Mouse (Mus musculus) monocyte, adult 5-6 weeks (primary cell): Measurements from ENCODE around the gene Zfp36l1. TPM values are rescaled to one million over a fixed set of nuclear protein-coding genes. Genes with fewer than 3 reads are reported as not detected.

Source experiments
- ATAC-seq: fragments of 153-309, 156-312 bp; replicated peaks from 2 replicates; pipeline ENCODE4 v1.8.0; 2017; ENCODE audit warnings: mild to moderate bottlenecking; ENCODE audit not compliant: low TSS enrichment, insufficient number of reproducible peaks, severe bottlenecking, poor library complexity, low FRiP score
- total RNA-seq: library from RNA; stranded (forward); fragments of 200-1000, 200-491, 200-594 nt; gene quantifications from 3 replicates; pipeline ENCODE4 v1.2.3, GENCODE M21; 2017

Gene Zfp36l1
- 42.9 to 74.7 TPM (median 44.7 TPM) in 3 replicates for total RNA-seq

GRCm38 (mm10) chr12:80112852-80113551 lies at the start of gene Zfp36l1:
Zfp36l1 (minus strand) TSS chr12:80113013.
- peak; percentile 51 for ATAC-seq

- ATAC-seq = no peak
These were observed 49.6 kb upstream of the Zfp36l1 start for GRCm38 (mm10) chr12:80162448-80162847.

- no peak for ATAC-seq
These were observed 44.9 kb upstream of the Zfp36l1 start for GRCm38 (mm10) chr12:80157675-80158074.

GRCm38 (mm10) chr12:80153687-80154326 lies 41.0 kb upstream of the Zfp36l1 start:
- ATAC-seq = peak; percentile 22; the same call in 1 of the 2 replicates

DNA sequence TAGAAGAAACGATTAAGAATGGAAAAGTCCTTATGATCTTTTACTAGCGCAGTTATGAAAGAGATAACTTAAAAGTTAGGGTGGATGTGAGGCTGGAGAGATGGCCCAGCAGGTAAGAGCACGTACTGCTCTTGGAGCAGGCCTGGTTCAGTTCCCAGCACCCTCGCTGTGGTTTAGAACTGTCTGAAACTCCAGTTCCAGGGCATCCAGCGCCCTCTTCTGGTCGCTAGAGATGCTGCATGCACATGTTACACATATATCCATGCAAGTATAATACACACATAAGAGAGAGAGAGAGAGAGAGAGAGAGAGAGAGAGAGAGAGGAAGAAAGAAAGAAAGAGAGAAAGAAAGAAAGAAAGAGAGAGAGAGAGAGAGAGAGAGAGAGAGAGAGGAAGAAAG lies 40.3 kb upstream of the Zfp36l1 start:
- ATAC-seq = no peak

DNA sequence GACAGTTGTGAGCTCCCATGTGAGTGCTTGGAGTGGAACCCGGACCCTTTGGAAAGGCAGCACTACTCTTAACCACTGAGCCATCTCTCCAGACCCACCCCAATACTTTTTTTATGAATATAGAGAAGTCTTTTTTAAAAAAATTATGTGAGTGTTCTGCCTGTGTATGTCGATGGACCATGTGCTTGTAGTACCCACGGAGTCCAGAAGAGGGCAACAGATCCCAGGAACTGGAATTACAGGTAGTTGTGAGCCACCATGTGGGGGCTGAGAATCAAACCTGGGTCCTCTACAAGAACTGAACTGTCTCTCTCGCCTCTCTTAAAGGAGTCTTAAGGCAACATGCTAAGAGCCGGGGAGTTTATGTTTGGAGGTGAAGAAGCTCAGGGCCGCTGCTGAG lies 39.0 kb upstream of the Zfp36l1 start:
- ATAC-seq = no peak

- ATAC-seq = no peak
These were observed 37.8 kb upstream of the Zfp36l1 start for GRCm38 (mm10) chr12:80150624-80151023.

GRCm38 (mm10) chr12:80147563-80148214 lies 34.9 kb upstream of the Zfp36l1 start:
- no peak for ATAC-seq

DNA sequence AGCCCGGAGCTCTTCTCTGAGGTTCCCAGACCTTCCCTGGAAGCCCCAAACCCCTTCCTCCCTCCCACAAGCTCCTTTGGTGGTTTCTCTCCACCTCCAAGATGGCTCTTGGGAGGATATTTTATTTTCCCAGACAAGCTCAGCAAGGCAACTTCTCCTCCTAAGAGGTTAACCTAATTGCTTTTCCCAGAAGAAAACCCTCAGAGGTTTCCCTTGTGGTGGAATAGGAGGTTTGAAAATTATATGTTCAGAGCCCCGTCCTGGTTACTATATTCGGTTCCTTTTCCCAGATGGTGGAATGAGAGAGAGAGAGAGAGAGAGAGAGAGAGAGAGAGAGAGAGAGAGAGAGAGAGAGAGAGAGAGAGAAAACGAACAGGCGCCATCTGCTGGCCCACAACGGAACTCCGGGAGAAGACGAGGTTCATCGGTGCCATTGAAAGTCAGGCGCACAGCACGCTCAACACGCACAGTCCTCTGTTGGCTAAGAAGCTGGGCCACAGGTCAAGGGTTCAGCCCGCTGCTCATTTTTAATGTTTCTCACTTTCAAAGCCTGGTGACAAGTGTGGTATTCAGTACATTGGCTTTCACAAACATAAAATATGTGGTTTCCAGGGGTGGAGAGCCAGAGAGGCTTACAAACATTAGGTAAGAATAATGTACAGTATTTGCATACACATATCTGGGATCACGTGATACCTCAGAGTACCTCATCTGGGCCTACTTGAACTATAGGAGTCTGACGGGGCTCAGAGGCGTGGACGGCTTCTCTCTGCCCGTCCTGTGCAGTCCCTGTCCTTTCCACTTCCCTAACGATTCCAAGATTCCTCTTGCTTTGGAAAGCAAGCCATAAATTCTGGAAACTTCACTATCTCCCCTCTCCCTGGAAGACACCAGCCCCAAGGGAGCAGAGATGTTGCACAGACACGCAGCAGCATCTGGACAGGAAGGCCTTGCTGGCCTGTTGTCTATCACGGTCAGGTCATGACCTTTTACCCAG lies 33.7 kb upstream of the Zfp36l1 start:
- ATAC-seq = peak; percentile 59; the same call in 1 of the 2 replicates

DNA sequence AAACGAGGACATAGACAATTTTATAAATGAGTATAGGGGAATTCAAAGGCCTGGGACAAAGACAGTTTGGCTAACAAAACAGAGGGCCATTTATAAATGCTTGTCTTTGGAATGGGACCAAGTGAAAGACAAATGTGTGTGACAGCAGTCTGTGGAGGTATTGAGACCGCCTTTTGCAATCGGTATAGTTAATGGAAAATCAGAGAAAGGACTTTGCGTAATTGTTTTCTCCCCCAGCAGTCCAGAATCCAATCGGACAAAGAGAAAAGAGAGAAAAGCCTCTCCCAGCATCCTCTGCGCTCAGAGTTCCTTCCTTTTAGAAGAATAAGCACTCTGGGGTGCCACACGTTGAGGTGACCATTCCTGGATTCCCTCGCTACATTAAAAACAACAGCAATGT lies 32.6 kb upstream of the Zfp36l1 start:
- no peak for ATAC-seq

DNA sequence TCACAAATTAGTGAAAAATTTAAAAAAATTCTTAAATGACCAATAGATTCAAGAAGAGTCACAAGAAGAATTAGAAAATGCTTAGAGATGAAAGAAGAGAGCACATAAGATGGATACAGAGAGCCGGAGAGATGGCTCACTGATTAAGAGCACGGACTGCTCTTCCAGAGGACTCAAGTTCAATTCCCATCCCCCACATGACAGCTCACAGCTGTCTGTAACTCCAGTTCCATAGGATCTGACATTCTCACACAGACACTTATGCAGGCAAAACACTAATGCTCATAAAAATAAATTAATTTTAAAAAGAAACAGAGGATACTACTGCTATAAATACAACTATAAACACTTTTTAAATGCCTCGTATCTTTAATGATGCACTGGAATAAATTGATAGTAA lies 32.0 kb upstream of the Zfp36l1 start:
- ATAC-seq = no peak

DNA sequence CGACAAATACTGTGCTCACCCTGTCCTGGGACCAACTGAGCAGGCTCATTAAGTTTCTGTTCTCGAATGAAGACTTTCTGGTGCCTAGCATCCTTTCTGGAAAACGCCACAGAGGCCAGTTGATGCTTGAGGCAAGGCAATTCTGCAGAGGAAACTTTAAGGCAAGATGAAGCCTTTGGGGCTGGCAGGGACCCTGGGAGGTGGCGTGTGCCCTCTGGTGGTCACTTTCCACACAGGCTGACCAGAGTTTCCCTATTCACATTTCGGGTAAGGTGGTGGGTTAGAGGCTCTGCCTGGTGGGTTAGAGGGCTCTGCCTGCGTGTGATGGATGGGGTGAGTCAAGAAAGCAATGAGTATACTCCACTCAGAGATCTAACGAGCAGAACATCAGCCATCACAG lies 28.7 kb upstream of the Zfp36l1 start:
- peak; percentile 57 for ATAC-seq

DNA sequence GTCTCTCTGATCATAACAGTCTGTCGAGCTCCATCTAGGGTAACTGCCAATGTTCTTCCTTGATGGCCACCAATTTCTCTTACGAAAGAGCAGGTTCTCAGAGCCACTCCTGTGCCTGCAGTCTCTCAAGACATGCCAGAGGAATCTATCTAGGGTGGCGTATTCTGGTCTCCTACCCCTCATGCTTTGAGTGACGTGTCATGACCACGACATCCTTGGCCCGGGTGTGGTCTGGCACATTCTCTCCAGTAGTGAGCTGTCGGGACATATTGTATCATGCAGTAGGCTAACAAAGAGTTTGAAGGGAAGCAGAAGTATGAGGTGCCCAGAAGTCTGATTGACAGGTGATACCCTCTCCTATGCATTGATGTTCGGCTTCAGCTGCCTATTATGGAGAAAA lies 28.2 kb upstream of the Zfp36l1 start:
- ATAC-seq = no peak

- ATAC-seq = no peak
These were observed 24.9 kb upstream of the Zfp36l1 start for GRCm38 (mm10) chr12:80137744-80138143.

GRCm38 (mm10) chr12:80137246-80137645 lies 24.4 kb upstream of the Zfp36l1 start:
- ATAC-seq = no peak

DNA sequence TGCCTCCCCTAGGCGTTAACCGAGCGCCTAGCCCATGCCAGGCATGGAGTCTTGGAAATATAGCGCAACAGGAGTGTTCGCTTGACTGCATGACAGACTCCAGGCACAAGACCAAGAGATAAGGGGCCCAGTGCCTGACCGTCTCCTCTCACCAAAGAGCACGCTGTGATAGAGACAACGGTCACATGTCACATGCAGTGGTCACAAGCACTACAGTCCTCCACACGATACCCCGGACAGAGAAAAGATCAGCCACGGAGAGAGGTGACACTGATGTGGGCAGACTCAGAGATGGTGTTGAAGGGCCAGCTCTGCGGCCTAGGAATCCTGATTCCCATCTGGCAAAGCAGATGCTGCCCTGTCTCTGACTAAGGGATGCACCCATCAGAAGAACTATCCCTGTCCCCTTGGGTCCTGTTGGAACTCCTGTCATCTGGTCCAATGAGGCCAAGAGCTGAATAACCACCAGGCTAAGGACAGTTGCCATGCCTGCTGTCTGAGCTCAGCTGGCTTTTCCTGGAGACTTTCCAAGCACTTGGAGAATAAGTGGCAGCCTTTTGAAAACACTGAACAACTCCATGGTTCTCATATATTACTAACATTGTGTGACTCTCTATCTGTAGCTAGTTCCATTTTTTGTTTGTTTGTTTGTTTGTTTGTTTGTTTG lies 23.6 kb upstream of the Zfp36l1 start:
- ATAC-seq = no peak

DNA sequence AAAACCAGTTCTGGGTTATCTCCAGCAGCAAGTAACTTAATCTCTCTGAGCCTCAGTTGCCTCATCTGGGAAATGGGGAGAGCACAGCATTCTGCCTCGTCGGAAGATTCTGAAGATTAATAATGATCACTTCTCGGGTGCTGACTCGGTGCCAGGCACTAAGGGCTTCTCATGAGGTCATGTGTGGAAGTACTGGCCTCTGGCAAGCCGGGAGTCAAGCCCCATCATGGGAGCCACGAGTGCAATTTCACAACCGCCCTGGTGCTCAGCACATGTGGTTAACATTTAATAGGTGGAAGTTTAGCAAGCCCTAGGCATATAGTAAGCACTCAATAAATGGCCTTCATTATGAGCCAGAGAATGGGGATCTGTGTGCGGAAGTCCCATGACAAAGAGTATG lies 22.4 kb upstream of the Zfp36l1 start:
- no peak for ATAC-seq

DNA sequence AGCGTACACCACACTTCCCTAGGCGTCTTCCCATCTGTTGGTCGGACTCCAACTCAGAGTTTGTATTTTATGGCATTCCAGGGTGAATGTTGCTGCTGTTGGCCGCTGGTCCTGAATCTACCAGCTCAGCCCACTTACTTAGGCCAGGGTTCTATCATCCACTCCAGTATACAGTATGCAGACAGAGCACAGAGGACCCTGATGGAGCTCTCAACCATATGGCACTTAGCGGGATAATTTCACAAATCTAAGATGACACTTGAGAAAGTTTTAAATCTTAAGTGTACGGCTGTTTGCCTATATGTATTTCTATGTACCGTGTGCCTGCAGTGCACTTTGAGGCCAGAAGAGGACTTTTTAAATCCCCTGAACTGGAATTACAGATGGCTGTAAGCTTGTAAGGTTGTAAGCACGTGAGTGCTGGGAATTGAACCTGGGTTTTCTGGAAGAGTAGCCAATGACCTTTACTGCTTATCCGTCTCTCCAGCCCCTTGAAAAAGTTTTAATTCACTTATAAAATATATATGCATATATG lies 20.3 kb upstream of the Zfp36l1 start:
- ATAC-seq = 0 out of 2 replicates have a peak, but pooled peaks have one; percentile 1
